Mouse (Mus musculus): ENCODE data around the gene Mettl14. TPM values are rescaled to one million over a fixed set of nuclear protein-coding genes. Genes with fewer than 3 reads are reported as not detected.

The Mettl14 gene
- polyA plus RNA-seq, 1 experiment from 2014 or later: 24.6 TPM

DNA sequence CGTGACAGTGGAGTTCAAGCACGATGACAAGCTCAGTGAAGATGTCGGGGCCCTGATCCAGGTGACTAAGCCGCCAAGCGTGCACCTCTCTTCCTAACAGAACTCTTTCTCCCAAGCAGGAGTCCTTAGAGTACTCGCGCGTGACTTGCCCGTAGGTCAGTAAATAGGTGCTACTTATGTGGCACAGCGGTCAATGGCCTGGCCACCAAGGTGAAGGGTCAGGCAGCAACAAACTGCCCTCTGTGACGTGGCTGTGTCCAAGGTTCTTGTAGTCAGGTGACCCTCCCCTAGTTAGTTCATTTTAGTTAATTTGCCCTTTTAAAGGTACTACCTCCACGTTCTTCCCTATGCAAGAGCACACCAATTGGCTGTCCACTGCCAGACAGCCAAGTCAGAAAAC is 32.2 kb downstream of the Mettl14 start:
- H3K4me1 ChIP-seq: no peaks in the 10 kb centered on the region
- H3K9me3 ChIP-seq: no peaks in the 10 kb centered on the region
- 94% methylated on average over 12 of the region's 12 CpGs for WGBS
- ATAC-seq (ENCODE audit: insufficient number of reproducible peaks, low FRiP score, low TSS enrichment, low read depth): no peak
- H3K36me3 ChIP-seq: peaks cover 84% of the 10 kb centered on the region
- H3K27ac ChIP-seq: no peak overlapping the region
- no peaks in the 10 kb centered on the region for H3K27me3 ChIP-seq
- H3K9ac ChIP-seq: no peak overlapping the region
- H3K4me2 ChIP-seq: no peak overlapping the region
- H3K4me3 ChIP-seq: no peak overlapping the region

DNA sequence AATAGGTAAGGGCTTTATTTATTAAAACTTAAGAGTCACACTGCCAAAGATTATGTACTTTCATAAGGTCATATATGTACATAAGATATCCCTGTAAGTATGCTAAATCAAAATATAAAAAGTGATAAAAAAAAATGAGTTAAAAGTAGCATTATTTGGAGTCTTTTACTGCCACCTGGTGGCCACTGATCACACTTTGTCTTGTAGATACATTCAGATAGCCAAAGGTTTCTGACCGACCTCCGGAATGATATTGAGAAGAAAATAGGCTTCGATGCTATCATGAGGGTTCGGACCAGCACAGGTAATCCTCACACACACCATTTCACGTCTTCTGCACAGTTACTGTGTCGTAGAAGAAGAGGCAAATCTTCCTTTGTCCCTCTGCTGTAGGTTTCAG is 32.7 kb downstream of the Mettl14 start:
- Histone ChIP-seq H3K9me3 (no peaks in the 10 kb centered on the region), H3K4me3 (no peak overlapping the region), H3K4me1 (no peaks in the 10 kb centered on the region), H3K9ac (no peak overlapping the region), H3K36me3 (peaks cover 84% of the 10 kb centered on the region), H3K27ac (no peak overlapping the region), H3K27me3 (no peaks in the 10 kb centered on the region), H3K4me2 (no peak overlapping the region)
- no peak for ATAC-seq (ENCODE audit: insufficient number of reproducible peaks, low FRiP score, low TSS enrichment, low read depth)
- WGBS: 68% methylated on average over 6 of the region's 6 CpGs

DNA sequence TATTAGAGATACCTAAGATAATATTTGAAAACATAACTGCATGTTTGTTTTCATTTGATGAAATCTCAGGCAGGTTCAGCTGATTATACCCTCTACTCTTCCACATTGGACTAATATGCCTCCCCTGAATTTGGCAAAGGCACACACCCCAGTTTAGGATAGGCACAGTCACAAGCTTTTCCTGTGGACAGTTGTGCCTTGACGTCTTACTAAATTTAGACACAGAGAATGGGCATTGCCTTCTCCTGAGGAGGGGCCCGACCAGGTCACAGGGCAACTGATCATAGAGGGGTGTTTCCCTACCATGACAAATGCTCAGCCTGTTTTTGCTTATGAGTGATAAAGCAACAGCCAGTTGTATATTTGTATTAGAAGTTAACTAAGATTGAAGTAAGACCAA is 34.4 kb downstream of the Mettl14 start:
- H3K4me3 ChIP-seq: no peak overlapping the region
- WGBS: 68% methylated on average over 2 of the region's 2 CpGs
- no peak overlapping the region for H3K27ac ChIP-seq
- no peak overlapping the region for H3K4me2 ChIP-seq
- no peak overlapping the region for H3K9ac ChIP-seq
- peaks cover 78% of the 10 kb centered on the region for H3K36me3 ChIP-seq
- no peaks in the 10 kb centered on the region for H3K4me1 ChIP-seq
- ATAC-seq (ENCODE audit: insufficient number of reproducible peaks, low FRiP score, low TSS enrichment, low read depth): no peak
- H3K9me3 ChIP-seq: no peaks in the 10 kb centered on the region
- H3K27me3 ChIP-seq: no peaks in the 10 kb centered on the region

DNA sequence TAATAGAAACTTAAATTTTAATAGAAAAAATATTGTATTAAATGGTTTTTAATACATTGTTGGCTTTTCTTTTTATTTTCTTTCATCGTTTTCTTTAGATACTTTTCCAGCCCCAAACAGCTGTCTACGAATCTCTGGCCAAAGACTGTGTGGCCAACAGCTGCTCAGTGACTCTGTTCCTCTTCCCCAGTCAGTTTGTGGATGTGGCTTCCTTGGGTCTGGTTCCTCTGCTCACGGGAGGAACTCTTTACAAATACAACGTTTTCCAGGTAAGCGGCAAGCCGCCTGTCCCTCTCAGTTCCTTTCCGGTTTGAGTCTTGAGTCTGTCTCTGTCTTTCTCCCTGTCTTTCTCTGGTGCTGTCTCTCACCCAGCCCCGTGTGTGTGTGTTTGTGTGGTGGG is 35.3 kb downstream of the Mettl14 start:
- Histone ChIP-seq H3K4me2 (no peak overlapping the region), H3K27ac (no peak overlapping the region), H3K9ac (no peak overlapping the region), H3K27me3 (no peaks in the 10 kb centered on the region), H3K36me3 (peaks cover 76% of the 10 kb centered on the region), H3K4me1 (no peaks in the 10 kb centered on the region), H3K4me3 (no peak overlapping the region), H3K9me3 (no peaks in the 10 kb centered on the region)
- ATAC-seq (ENCODE audit: insufficient number of reproducible peaks, low FRiP score, low TSS enrichment, low read depth): no peak
- WGBS: 76% methylated on average over 8 of the region's 8 CpGs

DNA sequence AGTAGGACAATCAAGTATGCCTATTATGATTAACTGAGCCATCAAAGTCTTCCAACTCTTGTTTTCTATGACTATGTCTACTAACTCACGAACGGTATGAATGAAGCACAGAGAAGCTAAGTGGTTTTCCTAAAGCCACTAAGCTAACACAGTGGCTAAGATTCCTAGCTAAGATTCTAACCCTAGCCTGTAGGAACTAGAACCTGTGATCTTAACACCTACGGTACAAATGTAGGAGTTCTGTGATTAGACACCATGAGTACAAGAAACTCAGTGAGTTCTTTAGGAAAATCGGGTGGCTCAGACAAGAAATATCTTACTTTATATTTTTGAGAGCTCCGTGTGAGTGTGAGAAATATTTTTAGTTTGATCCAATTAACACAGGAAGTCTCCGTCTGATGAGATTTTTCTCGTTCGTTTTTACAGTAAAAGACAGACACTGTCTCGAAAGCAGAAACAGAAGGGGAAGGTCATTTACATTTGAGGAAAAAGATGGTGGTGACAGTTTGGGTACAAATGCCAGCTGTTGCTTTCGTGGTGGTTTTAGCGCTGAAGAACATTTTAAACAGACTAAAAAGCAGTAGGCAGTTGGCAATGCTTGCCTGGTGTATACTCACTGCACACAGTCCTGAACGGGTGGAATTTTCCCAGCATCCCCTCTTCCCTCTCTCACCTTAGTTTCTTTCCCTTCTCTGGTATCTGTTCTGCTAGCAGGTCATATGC is 37.7 kb downstream of the Mettl14 start:
- ATAC-seq (ENCODE audit: insufficient number of reproducible peaks, low FRiP score, low TSS enrichment, low read depth): no peak
- H3K27ac ChIP-seq: no peak overlapping the region
- no peak overlapping the region for H3K4me3 ChIP-seq
- H3K36me3 ChIP-seq: peaks cover 72% of the 10 kb centered on the region
- no peak overlapping the region for H3K9ac ChIP-seq
- no peaks in the 10 kb centered on the region for H3K4me1 ChIP-seq
- no peaks in the 10 kb centered on the region for H3K27me3 ChIP-seq
- no peaks in the 10 kb centered on the region for H3K9me3 ChIP-seq
- WGBS: 81% methylated on average over 12 of the region's 12 CpGs
- no peak overlapping the region for H3K4me2 ChIP-seq

DNA sequence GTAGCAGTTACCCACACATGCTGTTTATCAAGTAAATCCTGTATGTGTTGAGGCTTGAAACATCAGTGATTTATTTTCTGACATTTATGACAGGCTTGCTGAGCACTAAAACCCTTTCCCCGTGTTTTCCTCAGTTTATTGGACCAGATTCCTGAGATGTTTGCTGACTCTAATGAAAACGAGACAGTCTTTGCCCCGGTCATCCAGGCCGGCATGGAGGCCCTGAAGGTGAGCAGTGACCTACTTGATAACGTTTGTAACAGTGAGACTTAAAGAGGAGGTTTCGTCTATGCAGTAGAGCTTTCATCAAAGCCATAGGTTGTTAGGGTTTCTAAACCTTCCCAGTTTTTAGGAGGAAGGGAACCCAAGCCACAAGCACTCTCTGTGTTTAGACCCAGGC is 42.2 kb downstream of the Mettl14 start:
- Histone ChIP-seq H3K27me3 (no peaks in the 10 kb centered on the region), H3K9ac (no peak overlapping the region), H3K27ac (no peak overlapping the region), H3K4me2 (no peak overlapping the region), H3K36me3 (peaks cover 60% of the 10 kb centered on the region), H3K4me1 (no peaks in the 10 kb centered on the region), H3K9me3 (no peaks in the 10 kb centered on the region), H3K4me3 (no peak overlapping the region)
- no peak for ATAC-seq (ENCODE audit: insufficient number of reproducible peaks, low FRiP score, low TSS enrichment, low read depth)
- 22% methylated on average over 6 of the region's 6 CpGs for WGBS

DNA sequence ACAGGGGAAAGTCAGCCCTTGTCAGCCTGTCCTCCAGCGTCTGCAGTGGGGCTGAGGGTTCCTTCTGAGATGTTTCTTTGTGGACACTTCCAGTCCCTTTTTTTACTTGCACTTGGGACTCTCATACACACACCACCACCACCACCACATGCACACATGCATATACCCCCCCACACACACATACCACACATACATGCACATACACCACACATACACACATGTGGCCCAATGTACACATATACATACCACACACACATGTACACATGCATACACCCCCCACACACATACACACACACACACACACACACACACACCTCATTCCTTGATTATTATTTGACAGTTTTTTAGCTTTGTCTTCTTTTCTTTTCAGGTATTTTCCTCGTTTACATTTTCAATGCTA is 44.9 kb downstream of the Mettl14 start:
- WGBS: 82% methylated on average over 2 of the region's 2 CpGs
- peaks cover 64% of the 10 kb centered on the region for H3K36me3 ChIP-seq

DNA sequence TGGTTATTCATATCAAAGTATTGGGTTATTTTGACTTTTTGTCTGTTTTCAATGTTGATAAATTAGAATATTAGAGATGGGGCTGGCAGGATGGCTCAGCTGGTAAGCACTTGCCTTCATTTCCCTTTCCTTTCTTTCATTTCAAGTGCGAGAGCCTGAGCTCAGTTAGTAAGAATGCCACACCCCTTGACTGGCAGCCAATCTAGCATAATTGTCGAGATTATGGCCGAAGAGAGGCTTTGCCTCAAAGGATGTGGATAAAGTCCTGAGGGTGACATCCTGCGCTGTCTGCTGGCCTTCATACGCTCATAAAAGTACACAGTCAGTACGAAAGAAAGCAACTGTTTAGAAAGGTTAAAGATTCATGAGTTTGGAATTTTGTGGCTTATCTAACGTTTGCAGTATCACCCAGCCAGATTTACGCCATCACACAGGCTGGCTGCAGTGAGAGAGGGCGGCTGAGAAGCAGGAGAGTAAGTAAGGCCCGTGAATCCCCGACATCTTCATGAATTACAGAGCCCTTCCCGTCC is 47.2 kb downstream of the Mettl14 start:
- H3K27ac ChIP-seq: no peak overlapping the region
- peaks cover 44% of the 10 kb centered on the region for H3K36me3 ChIP-seq
- H3K4me2 ChIP-seq: no peak overlapping the region
- no peak for ATAC-seq (ENCODE audit: insufficient number of reproducible peaks, low FRiP score, low TSS enrichment, low read depth)
- no peaks in the 10 kb centered on the region for H3K9me3 ChIP-seq
- peaks cover 20% of the 10 kb centered on the region for H3K4me1 ChIP-seq
- no peak overlapping the region for H3K9ac ChIP-seq
- WGBS: 60% methylated on average over 12 of the region's 12 CpGs
- H3K4me3 ChIP-seq: no peak overlapping the region
- H3K27me3 ChIP-seq: no peaks in the 10 kb centered on the region

More for the DNA sequence above, 44.9 kb downstream of the Mettl14 start:
- Histone ChIP-seq H3K4me3 (no peak overlapping the region), H3K27me3 (no peaks in the 10 kb centered on the region), H3K4me2 (no peak overlapping the region), H3K9ac (no peak overlapping the region), H3K4me1 (peaks cover 5% of the 10 kb centered on the region; the same call in 1 of the 2 replicates), H3K9me3 (no peaks in the 10 kb centered on the region), H3K27ac (no peak overlapping the region)
- no peak for ATAC-seq (ENCODE audit: insufficient number of reproducible peaks, low FRiP score, low TSS enrichment, low read depth)

DNA sequence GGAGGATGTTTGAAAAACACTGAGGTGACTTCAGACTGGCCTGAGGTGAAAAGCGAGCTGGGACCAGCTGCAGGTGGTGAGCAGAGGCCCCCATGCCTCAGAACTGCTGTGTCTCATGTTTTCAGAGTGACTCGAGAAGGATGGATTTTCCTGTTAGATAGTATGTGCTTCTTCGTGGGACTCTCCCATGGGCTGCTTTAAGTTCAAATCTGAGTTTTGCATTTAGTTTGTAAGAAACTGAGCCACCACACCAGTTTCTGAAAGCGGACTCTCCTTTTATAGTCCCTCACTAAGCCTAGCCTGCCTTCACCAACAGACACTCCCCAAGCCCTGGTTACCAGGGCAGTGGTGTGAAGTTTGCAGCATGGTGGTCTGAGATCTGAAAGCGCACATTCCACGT is 48.1 kb downstream of the Mettl14 start:
- H3K9ac ChIP-seq: no peak overlapping the region
- H3K27me3 ChIP-seq: no peaks in the 10 kb centered on the region
- H3K4me3 ChIP-seq: no peak overlapping the region
- WGBS: 61% methylated on average over 6 of the region's 6 CpGs
- no peak overlapping the region for H3K4me2 ChIP-seq
- H3K9me3 ChIP-seq: no peaks in the 10 kb centered on the region
- no peak for ATAC-seq (ENCODE audit: insufficient number of reproducible peaks, low FRiP score, low TSS enrichment, low read depth)
- H3K27ac ChIP-seq: no peak overlapping the region; the same call in 1 of the 2 replicates
- H3K36me3 ChIP-seq: peaks cover 36% of the 10 kb centered on the region
- peaks cover 23% of the 10 kb centered on the region for H3K4me1 ChIP-seq

DNA sequence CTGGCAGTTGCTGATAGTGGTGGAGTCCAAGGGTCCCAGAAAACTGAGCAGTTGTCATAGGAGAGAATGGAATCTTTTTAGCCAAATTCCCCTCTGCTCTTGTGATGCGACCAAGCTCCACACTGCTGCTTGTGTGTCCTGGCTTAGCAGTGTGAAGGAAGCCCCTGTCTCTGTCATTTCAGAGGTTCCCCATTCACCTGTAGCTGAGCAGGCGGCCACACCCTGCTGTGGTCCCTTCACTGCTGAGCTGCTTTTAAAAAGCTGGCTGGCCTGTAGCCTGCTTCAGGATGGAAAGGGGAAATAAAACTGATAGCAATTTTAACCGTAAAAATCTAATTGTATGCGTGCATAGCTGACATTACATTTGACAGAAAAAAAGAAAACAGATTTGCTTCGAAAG is 49.0 kb downstream of the Mettl14 start:
- H3K27me3 ChIP-seq: no peaks in the 10 kb centered on the region
- WGBS: 75% methylated on average over 5 of the region's 5 CpGs
- ATAC-seq (ENCODE audit: insufficient number of reproducible peaks, low FRiP score, low TSS enrichment, low read depth): no peak
- H3K36me3 ChIP-seq: peaks cover 32% of the 10 kb centered on the region
- no peak overlapping the region for H3K4me2 ChIP-seq
- no peaks in the 10 kb centered on the region for H3K9me3 ChIP-seq
- H3K4me3 ChIP-seq: no peak overlapping the region
- peaks cover 26% of the 10 kb centered on the region for H3K4me1 ChIP-seq
- H3K27ac ChIP-seq: no peak overlapping the region
- no peak overlapping the region for H3K9ac ChIP-seq

DNA sequence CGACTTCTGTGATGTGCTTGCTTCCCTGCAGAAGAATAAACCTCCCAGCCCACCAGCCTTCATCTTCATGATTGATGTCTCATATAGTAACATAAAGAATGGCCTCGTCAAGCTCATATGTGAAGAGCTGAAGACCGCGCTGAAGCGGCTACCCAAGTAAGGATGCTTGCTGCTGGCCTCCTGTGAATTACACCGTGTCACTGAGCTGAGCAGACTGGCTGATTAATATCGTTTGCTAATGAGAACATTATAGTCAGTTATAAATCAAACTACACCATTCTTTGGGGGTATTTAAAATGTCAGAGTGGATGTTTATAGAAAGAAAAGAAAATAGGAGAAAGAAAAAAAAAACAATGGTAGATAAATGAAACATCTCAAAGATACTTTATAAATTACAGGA is 49.5 kb downstream of the Mettl14 start:
- Histone ChIP-seq H3K9ac (no peak overlapping the region), H3K4me1 (peaks cover 26% of the 10 kb centered on the region), H3K27me3 (no peaks in the 10 kb centered on the region), H3K9me3 (no peaks in the 10 kb centered on the region), H3K27ac (no peak overlapping the region), H3K4me3 (no peak overlapping the region), H3K36me3 (peaks cover 32% of the 10 kb centered on the region), H3K4me2 (no peak overlapping the region)
- ATAC-seq (ENCODE audit: insufficient number of reproducible peaks, low FRiP score, low TSS enrichment, low read depth): no peak
- 64% methylated on average over 7 of the region's 7 CpGs for WGBS

DNA sequence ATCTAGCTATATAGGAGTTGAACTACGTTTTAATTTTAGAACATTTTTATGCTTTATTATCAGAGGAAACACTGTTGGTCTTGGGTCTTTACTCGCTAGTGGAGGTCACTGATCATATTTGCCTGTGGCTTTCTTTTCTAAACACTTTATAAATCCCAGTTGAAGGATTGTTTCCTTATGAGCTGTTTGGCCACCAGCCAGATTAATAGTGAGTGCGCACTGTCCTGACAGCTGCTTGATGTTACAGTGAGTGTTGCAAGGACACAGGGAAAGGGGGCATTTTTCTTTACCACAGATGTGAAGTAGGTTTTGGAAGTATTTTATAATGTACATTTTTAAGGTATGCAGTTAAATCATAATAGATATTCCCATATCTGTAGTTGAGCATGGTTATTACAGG is 50.4 kb downstream of the Mettl14 start:
- Histone ChIP-seq H3K36me3 (peaks cover 27% of the 10 kb centered on the region), H3K4me3 (no peak overlapping the region), H3K9ac (no peak overlapping the region), H3K4me2 (no peak overlapping the region), H3K27ac (no peak overlapping the region), H3K9me3 (no peaks in the 10 kb centered on the region), H3K27me3 (no peaks in the 10 kb centered on the region), H3K4me1 (peaks cover 26% of the 10 kb centered on the region)
- 0 out of 2 replicates have a peak, but pooled peaks have one; percentile 42 for ATAC-seq (ENCODE audit: insufficient number of reproducible peaks, low FRiP score, low TSS enrichment, low read depth)
- WGBS: 16% methylated on average over 3 of the region's 3 CpGs
